Mouse (Mus musculus): ENCODE results near the gene Adgrg7. TPM values are rescaled to one million over a fixed set of nuclear protein-coding genes. Genes with fewer than 3 reads are reported as not detected.
A peak's percentile ranks its signal among the peaks of the same experiment; 100 is the strongest.

Gene Adgrg7
- polyA plus RNA-seq, 1 experiment from 2014 or later = not detected

- Histone ChIP-seq H3K27ac (ENCODE audit: low read depth, low read length) (no peak overlapping the region), H3K9ac (ENCODE audit: low read length) (no peak overlapping the region), H3K4me3 (ENCODE audit: low read depth, low read length) (no peak overlapping the region), H3K36me3 (ENCODE audit: control insufficient read depth, insufficient read depth, low read length) (no peaks in the 10 kb centered on the region), H3K9me3 (ENCODE audit: control insufficient read depth, low read length) (no peaks in the 10 kb centered on the region), H3K4me2 (ENCODE audit: low read depth, low read length, severe bottlenecking) (no peak overlapping the region), H3K4me1 (replicated peaks; ENCODE audit: control insufficient read depth, insufficient read depth, low read length) (peaks cover 6% of the 10 kb centered on the region; the same call in 1 of the 2 replicates), H3K27me3 (ENCODE audit: control insufficient read depth, insufficient read depth, low read length) (no peaks in the 10 kb centered on the region)
- DNase-seq (ENCODE audit: low spot score) (no peak), ATAC-seq (replicated peaks; ENCODE audit: low FRiP score) (no peak)
Observed at GRCm38 (mm10) chr16:56719031-56719430, 76.6 kb downstream of the Adgrg7 start.

DNA sequence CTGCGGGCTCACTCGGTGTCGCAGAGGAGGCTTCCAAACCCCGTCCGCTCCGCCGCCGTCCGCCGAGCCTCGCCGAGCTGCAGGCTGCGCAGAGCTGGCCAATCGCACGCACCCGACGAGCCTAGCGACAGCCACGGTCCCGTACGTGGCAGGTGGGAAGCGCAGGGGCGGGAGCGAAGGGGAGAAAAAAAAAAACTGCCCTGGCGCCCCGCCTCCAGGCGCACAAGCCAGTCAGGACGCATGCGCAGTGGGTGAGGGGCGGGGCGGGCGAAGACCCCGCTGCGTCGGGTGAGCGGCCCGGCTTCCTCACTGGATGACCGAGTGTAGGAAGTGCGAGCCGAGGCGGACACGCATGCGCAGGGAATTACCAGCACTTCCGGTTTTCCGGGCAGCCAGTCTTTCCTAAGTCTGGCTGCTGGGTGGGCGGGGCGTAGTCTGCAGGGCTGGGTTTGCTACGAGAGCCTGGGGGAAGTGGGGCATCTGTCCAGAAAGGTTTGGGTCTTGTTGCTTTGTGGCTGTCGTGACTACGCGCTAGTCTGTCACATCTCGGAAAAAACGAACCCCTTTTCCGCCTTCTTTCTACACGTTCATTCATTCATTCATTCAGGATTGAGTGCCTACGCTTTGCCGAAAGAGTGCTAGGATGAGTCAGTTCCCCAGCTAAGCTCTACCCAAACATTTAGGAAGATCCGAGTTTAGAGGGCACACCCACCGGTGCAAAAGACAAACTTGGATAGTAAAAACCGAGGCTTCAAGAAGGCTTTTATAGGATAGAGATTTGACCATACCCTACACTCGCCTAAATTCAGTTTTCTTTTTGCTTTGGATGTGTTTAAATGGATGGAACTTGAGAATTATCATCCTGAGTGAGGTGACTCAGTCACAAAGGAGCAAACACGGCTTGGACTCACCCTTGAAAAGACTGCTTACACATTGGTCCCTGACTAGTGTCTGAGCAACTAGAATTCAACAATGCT, 78.1 kb downstream of the Adgrg7 start, which contains the start of gene Tfg:
Gene Tfg (minus strand): TSS at position 227 of the 977 bp plus-strand sequence.
- H3K4me3 ChIP-seq (ENCODE audit: low read depth, low read length) = peak within 1 kb of the TSS; percentile 78
- H3K36me3 ChIP-seq (ENCODE audit: control insufficient read depth, insufficient read depth, low read length) = no peaks in the 10 kb centered on the region; the same call in 1 of the 2 replicates
- ATAC-seq (replicated peaks; ENCODE audit: low FRiP score) (peak; percentile 97), DNase-seq (ENCODE audit: low spot score) (peak; percentile 100)
- H3K9ac ChIP-seq (ENCODE audit: low read length) = peak within 1 kb of the TSS; percentile 89
- peak within 1 kb of the TSS; percentile 98 for H3K27ac ChIP-seq (ENCODE audit: low read depth, low read length)
- H3K27me3 ChIP-seq (ENCODE audit: control insufficient read depth, insufficient read depth, low read length) = no peaks in the 10 kb centered on the region
- peak within 1 kb of the TSS; percentile 61 for H3K4me2 ChIP-seq (ENCODE audit: low read depth, low read length, severe bottlenecking)
- H3K4me1 ChIP-seq (replicated peaks; ENCODE audit: control insufficient read depth, insufficient read depth, low read length) = peaks cover 6% of the 10 kb centered on the region; the same call in 1 of the 2 replicates
- no peaks in the 10 kb centered on the region for H3K9me3 ChIP-seq (ENCODE audit: control insufficient read depth, low read length)
- WGBS = under 1% methylated on average over 60 of the region's 62 CpGs

DNA sequence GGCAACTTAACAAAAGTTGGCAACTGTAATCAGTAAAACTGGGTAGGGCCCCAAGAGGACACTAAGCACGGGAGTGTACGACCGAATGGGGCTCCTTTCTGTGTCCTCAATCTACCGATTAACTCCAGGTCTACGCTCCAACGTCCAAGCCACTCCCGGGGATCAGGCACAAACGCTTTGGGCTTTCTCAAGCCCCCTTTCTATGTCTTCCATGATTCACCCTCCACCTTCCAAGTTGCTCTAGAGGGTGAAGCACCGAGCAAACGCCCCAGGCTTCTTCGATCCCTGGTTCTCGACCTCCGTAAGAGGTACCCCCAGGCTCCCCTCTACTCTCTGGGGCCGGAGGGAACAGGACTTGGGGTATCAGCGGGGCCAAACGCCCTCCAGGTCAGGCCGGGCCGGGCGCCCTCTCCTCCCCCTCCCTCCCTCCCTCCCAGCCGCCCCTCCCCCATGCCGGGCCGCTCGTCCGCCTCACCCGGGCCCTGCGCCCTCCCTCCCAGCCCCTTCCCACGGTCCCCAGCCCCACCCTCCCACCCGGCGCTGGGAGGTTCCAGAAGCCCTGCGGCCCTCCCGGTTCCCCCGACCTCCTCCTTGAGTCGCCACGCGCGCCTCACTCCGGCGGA, 79.0 kb downstream of the Adgrg7 start:
- H3K27me3 ChIP-seq (ENCODE audit: control insufficient read depth, insufficient read depth, low read length) = no peaks in the 10 kb centered on the region
- H3K9ac ChIP-seq (ENCODE audit: low read length) = peak overlapping the region; percentile 89
- peaks cover 6% of the 10 kb centered on the region; the same call in 1 of the 2 replicates for H3K4me1 ChIP-seq (replicated peaks; ENCODE audit: control insufficient read depth, insufficient read depth, low read length)
- H3K4me3 ChIP-seq (ENCODE audit: low read depth, low read length) = peak overlapping the region; percentile 78
- DNase-seq (ENCODE audit: low spot score) = peak; percentile 90
- no peaks in the 10 kb centered on the region; the same call in 1 of the 2 replicates for H3K36me3 ChIP-seq (ENCODE audit: control insufficient read depth, insufficient read depth, low read length)
- peak overlapping the region; percentile 61 for H3K4me2 ChIP-seq (ENCODE audit: low read depth, low read length, severe bottlenecking)
- H3K27ac ChIP-seq (ENCODE audit: low read depth, low read length) = peak overlapping the region; percentile 98
- under 1% methylated on average over 30 of the region's 38 CpGs for WGBS
- peak; percentile 79; the same call in 1 of the 2 replicates for ATAC-seq (replicated peaks; ENCODE audit: low FRiP score)
- no peaks in the 10 kb centered on the region for H3K9me3 ChIP-seq (ENCODE audit: control insufficient read depth, low read length)

DNA sequence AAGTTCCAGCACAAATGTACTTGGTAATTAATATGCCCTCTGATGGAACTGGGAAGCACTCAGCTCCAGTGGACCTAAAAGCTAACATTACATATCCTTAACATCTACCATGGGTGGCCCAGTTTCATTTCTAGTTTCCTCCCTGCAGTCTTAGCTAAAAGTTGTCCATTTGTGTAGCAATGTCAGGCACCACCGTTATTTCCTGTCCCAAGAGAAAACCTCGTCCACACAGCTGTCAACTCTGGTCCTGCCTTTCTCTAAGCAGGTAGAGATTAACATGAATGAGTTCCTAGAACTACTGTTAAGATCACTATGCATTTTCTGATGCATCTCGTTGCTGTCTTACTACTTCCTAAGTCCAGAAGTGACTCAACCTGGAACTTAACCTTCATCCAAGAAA, 80.0 kb downstream of the Adgrg7 start:
- Histone ChIP-seq H3K9me3 (ENCODE audit: control insufficient read depth, low read length) (no peaks in the 10 kb centered on the region), H3K27me3 (ENCODE audit: control insufficient read depth, insufficient read depth, low read length) (no peaks in the 10 kb centered on the region), H3K4me2 (ENCODE audit: low read depth, low read length, severe bottlenecking) (peak overlapping the region; percentile 61), H3K9ac (ENCODE audit: low read length) (no peak overlapping the region; the same call in 1 of the 2 replicates), H3K4me1 (replicated peaks; ENCODE audit: control insufficient read depth, insufficient read depth, low read length) (peaks cover 6% of the 10 kb centered on the region; the same call in 1 of the 2 replicates), H3K4me3 (ENCODE audit: low read depth, low read length) (0 out of 2 replicates have a peak overlapping the region, but pooled peaks have one; percentile 78), H3K36me3 (ENCODE audit: control insufficient read depth, insufficient read depth, low read length) (no peaks in the 10 kb centered on the region; the same call in 1 of the 2 replicates), H3K27ac (ENCODE audit: low read depth, low read length) (no peak overlapping the region)
- DNase-seq (ENCODE audit: low spot score) = no peak
- no peak for ATAC-seq (replicated peaks; ENCODE audit: low FRiP score)
- 83% methylated on average over 3 of the region's 3 CpGs for WGBS

DNA sequence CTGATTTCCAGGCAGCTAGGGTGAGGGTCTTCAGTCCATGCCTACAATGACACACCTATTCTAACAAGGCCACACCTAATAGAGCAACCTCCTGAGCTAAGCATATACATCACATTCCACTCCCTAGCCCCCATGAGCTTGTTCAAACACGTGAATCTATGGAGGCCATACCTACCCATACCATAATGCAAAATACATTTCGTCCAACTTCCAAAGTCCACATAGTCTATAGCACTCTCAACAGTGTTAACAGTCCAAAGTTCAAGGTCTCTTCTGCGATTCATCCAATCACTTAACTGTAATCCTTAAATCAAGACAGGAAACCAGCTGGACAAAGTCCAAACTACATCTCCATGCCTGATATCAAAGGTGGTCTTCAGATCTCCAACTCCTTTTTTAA, 85.6 kb downstream of the Adgrg7 start:
- Histone ChIP-seq H3K4me2 (ENCODE audit: low read depth, low read length, severe bottlenecking) (no peak overlapping the region), H3K4me3 (ENCODE audit: low read depth, low read length) (no peak overlapping the region), H3K36me3 (ENCODE audit: control insufficient read depth, insufficient read depth, low read length) (peaks cover 5% of the 10 kb centered on the region; the same call in 1 of the 2 replicates), H3K4me1 (replicated peaks; ENCODE audit: control insufficient read depth, insufficient read depth, low read length) (no peaks in the 10 kb centered on the region), H3K27ac (ENCODE audit: low read depth, low read length) (no peak overlapping the region), H3K27me3 (ENCODE audit: control insufficient read depth, insufficient read depth, low read length) (no peaks in the 10 kb centered on the region), H3K9me3 (ENCODE audit: control insufficient read depth, low read length) (no peaks in the 10 kb centered on the region), H3K9ac (ENCODE audit: low read length) (no peak overlapping the region)
- ATAC-seq (replicated peaks; ENCODE audit: low FRiP score) (no peak), DNase-seq (ENCODE audit: low spot score) (no peak)
- 94% methylated on average over 3 of the region's 3 CpGs for WGBS

GRCm38 (mm10) chr16:56705731-56706130, 89.9 kb downstream of the Adgrg7 start:
- H3K9ac ChIP-seq (ENCODE audit: low read length) = no peak overlapping the region
- WGBS = 89% methylated on average over 3 of the region's 3 CpGs
- H3K27me3 ChIP-seq (ENCODE audit: control insufficient read depth, insufficient read depth, low read length) = no peaks in the 10 kb centered on the region
- H3K4me1 ChIP-seq (replicated peaks; ENCODE audit: control insufficient read depth, insufficient read depth, low read length) = no peaks in the 10 kb centered on the region
- H3K27ac ChIP-seq (ENCODE audit: low read depth, low read length) = no peak overlapping the region
- H3K9me3 ChIP-seq (ENCODE audit: control insufficient read depth, low read length) = no peaks in the 10 kb centered on the region
- no peak for DNase-seq (ENCODE audit: low spot score)
- no peak for ATAC-seq (replicated peaks; ENCODE audit: low FRiP score)
- peaks cover 5% of the 10 kb centered on the region; the same call in 1 of the 2 replicates for H3K36me3 ChIP-seq (ENCODE audit: control insufficient read depth, insufficient read depth, low read length)
- no peak overlapping the region for H3K4me3 ChIP-seq (ENCODE audit: low read depth, low read length)
- no peak overlapping the region for H3K4me2 ChIP-seq (ENCODE audit: low read depth, low read length, severe bottlenecking)

DNA sequence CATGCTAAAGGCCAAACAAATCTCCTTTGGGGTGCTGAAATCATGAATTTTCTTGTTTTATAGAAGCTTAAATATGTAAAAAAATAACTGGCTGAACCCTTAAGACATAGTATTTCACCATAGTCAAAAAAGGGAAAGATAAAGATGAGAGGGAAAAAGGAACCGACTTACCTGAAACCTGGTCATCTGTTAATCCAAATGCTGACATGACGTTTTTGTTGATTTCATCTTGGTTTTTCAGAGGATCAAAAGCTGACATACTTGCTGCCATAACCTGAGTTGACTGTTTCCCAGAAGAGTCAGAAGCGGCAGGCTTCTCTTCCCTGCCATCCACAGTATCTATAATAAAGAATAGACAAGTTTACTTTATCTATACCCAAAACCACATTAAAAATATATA, 94.8 kb downstream of the Adgrg7 start:
- DNase-seq (ENCODE audit: low spot score) = no peak
- H3K4me1 ChIP-seq (replicated peaks; ENCODE audit: control insufficient read depth, insufficient read depth, low read length) = no peaks in the 10 kb centered on the region
- no peak for ATAC-seq (replicated peaks; ENCODE audit: low FRiP score)
- H3K9ac ChIP-seq (ENCODE audit: low read length) = no peak overlapping the region
- 95% methylated on average over 3 of the region's 3 CpGs for WGBS
- H3K27ac ChIP-seq (ENCODE audit: low read depth, low read length) = no peak overlapping the region
- no peak overlapping the region for H3K4me2 ChIP-seq (ENCODE audit: low read depth, low read length, severe bottlenecking)
- H3K27me3 ChIP-seq (ENCODE audit: control insufficient read depth, insufficient read depth, low read length) = no peaks in the 10 kb centered on the region
- peaks cover 3% of the 10 kb centered on the region; the same call in 1 of the 2 replicates for H3K36me3 ChIP-seq (ENCODE audit: control insufficient read depth, insufficient read depth, low read length)
- no peaks in the 10 kb centered on the region for H3K9me3 ChIP-seq (ENCODE audit: control insufficient read depth, low read length)
- H3K4me3 ChIP-seq (ENCODE audit: low read depth, low read length) = no peak overlapping the region

DNA sequence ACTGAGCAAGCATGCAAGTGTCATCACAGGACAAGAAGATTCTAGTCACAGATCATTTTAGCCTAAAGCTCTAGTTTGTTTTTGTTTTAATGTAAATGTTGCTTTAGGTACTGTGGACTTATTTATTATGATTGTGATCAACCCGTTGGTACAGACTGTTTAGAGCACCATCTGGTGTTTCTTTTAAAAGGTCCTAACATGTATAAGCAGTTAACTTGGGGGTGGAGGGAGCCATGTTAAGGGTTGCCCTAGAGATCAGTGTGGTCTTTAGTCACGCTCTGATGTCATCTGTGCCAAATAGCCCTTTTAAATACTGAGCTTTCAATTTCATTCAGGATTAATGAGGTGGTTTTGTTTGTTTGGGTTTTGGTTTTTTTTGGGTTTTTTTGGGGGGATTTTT, 99.2 kb downstream of the Adgrg7 start:
- H3K4me3 ChIP-seq (ENCODE audit: low read depth, low read length) = no peak overlapping the region
- no peaks in the 10 kb centered on the region for H3K4me1 ChIP-seq (replicated peaks; ENCODE audit: control insufficient read depth, insufficient read depth, low read length)
- ATAC-seq (replicated peaks; ENCODE audit: low FRiP score) = no peak
- H3K27ac ChIP-seq (ENCODE audit: low read depth, low read length) = no peak overlapping the region
- no peak overlapping the region for H3K4me2 ChIP-seq (ENCODE audit: low read depth, low read length, severe bottlenecking)
- H3K9ac ChIP-seq (ENCODE audit: low read length) = no peak overlapping the region
- WGBS = 85% methylated on average over 2 of the region's 2 CpGs
- H3K27me3 ChIP-seq (ENCODE audit: control insufficient read depth, insufficient read depth, low read length) = no peaks in the 10 kb centered on the region
- no peaks in the 10 kb centered on the region for H3K9me3 ChIP-seq (ENCODE audit: control insufficient read depth, low read length)
- peaks cover 3% of the 10 kb centered on the region; the same call in 1 of the 2 replicates for H3K36me3 ChIP-seq (ENCODE audit: control insufficient read depth, insufficient read depth, low read length)
- no peak for DNase-seq (ENCODE audit: low spot score)
